Comparison of ENCODE assay signal across 28 mouse cellular contexts in genomic region chr7:116252470-116252869, GRCm38 (mm10). TPM values are rescaled to one million over a fixed set of nuclear protein-coding genes. Genes with fewer than 3 reads are reported as not detected.
DNase-seq lines count a peak whose midpoint lies in the region; ATAC-seq and TF ChIP-seq lines count a peak whose summit lies in the region.
"Had no signal": no experiment of that assay in that cellular context is flagged by ENCODE, and none has a peak within 500 bp of the region (broad histone marks: within the 10 kb centered on the region; RNA-seq: fewer than 3 reads in every experiment).

No protein-coding gene starts in this region.

- H3K9me3 ChIP-seq in stomach, embryonic 15.5 days = no peaks in the 10 kb centered on the region
- no peaks in the 10 kb centered on the region for H3K9me3 ChIP-seq in stomach, postnatal 0 days (ENCODE audit: control insufficient read depth, low read length)
- H3K9me3 ChIP-seq in forebrain, embryonic 14.5 days (replicated peaks; ENCODE audit: control insufficient read depth, low read length) = no peaks in the 10 kb centered on the region
- H3K9me3 ChIP-seq: forebrain, embryonic 12.5 days; G1E; heart, embryonic 10.5 days; heart, embryonic 13.5 days; hindbrain, embryonic 12.5 days; hindbrain, embryonic 15.5 days had no signal

- no peak for TF ChIP-seq EP300 in stomach, postnatal 0 days (optimal IDR thresholded peaks at IDR 0.05)

- H3K4me1 ChIP-seq in kidney, adult 2 months (ENCODE audit: control insufficient read depth, insufficient read depth, low read length) = peaks cover 9% of the 10 kb centered on the region; the same call in 1 of the 2 replicates
- no peaks in the 10 kb centered on the region for H3K4me1 ChIP-seq in stomach, embryonic 15.5 days
- no peaks in the 10 kb centered on the region for H3K4me1 ChIP-seq in stomach, postnatal 0 days (replicated peaks; ENCODE audit: control insufficient read depth, insufficient read depth)
- no peaks in the 10 kb centered on the region for H3K4me1 ChIP-seq in forebrain, embryonic 14.5 days (ENCODE audit: control insufficient read depth, insufficient read depth, low read length)
- H3K4me1 ChIP-seq: embryonic facial prominence, embryonic 13.5 days; hindbrain, embryonic 12.5 days; hindbrain, embryonic 15.5 days had no signal

- H3K9ac ChIP-seq in stomach, embryonic 15.5 days = no peak overlapping the region
- no peak overlapping the region for H3K9ac ChIP-seq in stomach, postnatal 0 days (ENCODE audit: low read length)
- H3K9ac ChIP-seq in forebrain, embryonic 14.5 days (ENCODE audit: low read length) = no peak overlapping the region
- H3K9ac ChIP-seq: embryonic facial prominence, embryonic 13.5 days; forebrain, embryonic 12.5 days; heart, embryonic 13.5 days; hindbrain, embryonic 12.5 days; hindbrain, embryonic 15.5 days had no signal

- 0 out of 2 replicates have a peak, but pooled peaks have one; percentile 24 for ATAC-seq in stomach, embryonic 15.5 days (ENCODE audit: insufficient read depth, low FRiP score, low read depth)
- ATAC-seq in stomach, postnatal 0 days (ENCODE audit: low FRiP score, low TSS enrichment) = no peak
- no peak for ATAC-seq in forebrain, embryonic 14.5 days
- ATAC-seq: forebrain, embryonic 16.5 days had no signal

- TF ChIP-seq POLR2A in kidney, adult 2 months (IDR thresholded peaks at IDR 0.05; ENCODE audit: low read depth, low read length) = no peak

- H3K4me3 ChIP-seq in kidney, adult 2 months (ENCODE audit: insufficient read depth, low read depth, low read length) = no peak overlapping the region
- no peak overlapping the region for H3K4me3 ChIP-seq in stomach, embryonic 15.5 days (replicated peaks)
- H3K4me3 ChIP-seq in stomach, postnatal 0 days (ENCODE audit: low read depth, low read length) = no peak overlapping the region
- no peak overlapping the region for H3K4me3 ChIP-seq in forebrain, embryonic 14.5 days (ENCODE audit: low read depth, low read length)
- H3K4me3 ChIP-seq: embryonic facial prominence, embryonic 13.5 days; erythroblast, embryonic 14.5 days; forebrain, embryonic 12.5 days; heart, adult 2 months; heart, embryonic 10.5 days; heart, embryonic 13.5 days; hindbrain, embryonic 12.5 days; hindbrain, embryonic 15.5 days had no signal

- no peaks in the 10 kb centered on the region for H3K27me3 ChIP-seq in kidney, adult 2 months (replicated peaks; ENCODE audit: control insufficient read depth, insufficient read depth, low read length)
- no peaks in the 10 kb centered on the region for H3K27me3 ChIP-seq in stomach, embryonic 15.5 days (replicated peaks)
- H3K27me3 ChIP-seq in stomach, postnatal 0 days (ENCODE audit: control insufficient read depth, insufficient read depth, low read length) = no peaks in the 10 kb centered on the region
- no peaks in the 10 kb centered on the region for H3K27me3 ChIP-seq in forebrain, embryonic 14.5 days (replicated peaks; ENCODE audit: control insufficient read depth, insufficient read depth, low read length)
- H3K27me3 ChIP-seq: forebrain, embryonic 12.5 days; heart, embryonic 13.5 days; hindbrain, embryonic 12.5 days; hindbrain, embryonic 15.5 days had no signal

- TF ChIP-seq CTCF in kidney, adult 2 months (conservative IDR thresholded peaks at IDR 0.05; ENCODE audit: insufficient read depth, insufficient read length, low read depth, low read length) = no peak
- TF ChIP-seq CTCF in stomach, postnatal 0 days (IDR thresholded peaks at IDR 0.05; ENCODE audit: low read depth) = no peak

- no peak overlapping the region for H3K4me2 ChIP-seq in stomach, embryonic 15.5 days
- H3K4me2 ChIP-seq in stomach, postnatal 0 days (replicated peaks; ENCODE audit: low read depth) = no peak overlapping the region
- no peak overlapping the region for H3K4me2 ChIP-seq in forebrain, embryonic 14.5 days (ENCODE audit: low read length)
- H3K4me2 ChIP-seq: embryonic facial prominence, embryonic 13.5 days; forebrain, embryonic 12.5 days; heart, embryonic 13.5 days; hindbrain, embryonic 12.5 days; hindbrain, embryonic 15.5 days had no signal

- H3K27ac ChIP-seq in kidney, adult 2 months (ENCODE audit: insufficient read depth, low read depth, low read length) = no peak overlapping the region
- H3K27ac ChIP-seq in stomach, embryonic 15.5 days = no peak overlapping the region
- H3K27ac ChIP-seq in stomach, postnatal 0 days (replicated peaks) = no peak overlapping the region
- H3K27ac ChIP-seq in forebrain, embryonic 14.5 days (ENCODE audit: low read depth, low read length) = no peak overlapping the region
- H3K27ac ChIP-seq: embryonic facial prominence, embryonic 13.5 days; forebrain, embryonic 12.5 days; heart, adult 2 months; heart, embryonic 10.5 days; heart, embryonic 13.5 days; hindbrain, embryonic 12.5 days; hindbrain, embryonic 15.5 days had no signal

- DNase-seq in kidney, adult 2 months = peak; percentile 69
- DNase-seq in kidney, adult 18-20 months = no peak
- DNase-seq in kidney, postnatal 36 days = peak; percentile 55 to 61
- DNase-seq in kidney, postnatal 14 days = no peak
- DNase-seq in stomach, postnatal 0 days (ENCODE audit: low spot score) = no peak
- no peak for DNase-seq in adrenal gland, postnatal 36 days
- DNase-seq in forebrain, embryonic 14.5 days (ENCODE audit: low spot score) = no peak
- DNase-seq: adrenal gland, postnatal 10 days; cerebellum, adult 11 months; cerebellum, adult 2 months; cerebellum, adult 9-11 months; cerebellum, postnatal 25 days; gastrocnemius, postnatal 10 days; gastrocnemius, postnatal 36 days; heart, adult 2 months; heart, postnatal 14 days; heart, postnatal 4 days had no signal

- no peaks in the 10 kb centered on the region for H3K36me3 ChIP-seq in kidney, adult 2 months (ENCODE audit: control insufficient read depth, insufficient read depth, low read length)
- H3K36me3 ChIP-seq in stomach, embryonic 15.5 days = no peaks in the 10 kb centered on the region
- H3K36me3 ChIP-seq in stomach, postnatal 0 days (ENCODE audit: control insufficient read depth, insufficient read depth, low read length) = no peaks in the 10 kb centered on the region
- H3K36me3 ChIP-seq in forebrain, embryonic 14.5 days (ENCODE audit: control insufficient read depth, insufficient read depth, low read length) = no peaks in the 10 kb centered on the region
- H3K36me3 ChIP-seq: embryonic facial prominence, embryonic 13.5 days; forebrain, embryonic 12.5 days; heart, embryonic 10.5 days; heart, embryonic 13.5 days; hindbrain, embryonic 12.5 days; hindbrain, embryonic 15.5 days had no signal

- 49% methylated on average over 4 of the region's 4 CpGs for WGBS in kidney, adult 2 months
- WGBS in stomach, embryonic 15.5 days = 72% methylated on average over 4 of the region's 4 CpGs
- 78% methylated on average over 4 of the region's 4 CpGs for WGBS in stomach, postnatal 0 days
- 85% methylated on average over 4 of the region's 4 CpGs for WGBS in forebrain, embryonic 14.5 days

RNA-seq across cellular contexts. Expression of gene Plekha7, which starts 55.7 kb away (rescaled TPM):
- polyA plus RNA-seq in kidney, adult 2 months (2012; rRNA removed) = 29.5 and 33.6 TPM in 2 replicates
- polyA plus RNA-seq in stomach, embryonic 15.5 days (2015; fragmentation: Nextera tagmentation; extraction: Ambion mirVana) = 17.4 and 19.3 TPM in 2 replicates
- 10.1 and 11.7 TPM in 2 replicates for polyA plus RNA-seq in stomach, postnatal 0 days (2015; fragmentation: Nextera tagmentation; extraction: Ambion mirVana)
- total RNA-seq in adrenal gland, postnatal 36 days (2021) = 10 to 100 TPM; 13.8 to 14.6 TPM
- 3.1 and 4.7 TPM in 2 replicates for polyA plus RNA-seq in forebrain, embryonic 14.5 days (2014; fragmentation: Nextera tagmentation; extraction: Ambion mirVana)
- total RNA-seq: granulocyte monocyte progenitor cell, adult 5-6 weeks had no signal

Comparison
In these comparisons a context has a peak if more than half of its experiments do, and no peak if none do; other contexts are left out.
1. DNase-seq: peak in kidney, adult 2 months (single experiment) and kidney, postnatal 36 days (2 of 2); none in kidney, adult 18-20 months (single experiment), kidney, postnatal 14 days (single experiment), stomach, postnatal 0 days (single experiment), adrenal gland, postnatal 36 days (0 of 2) and forebrain, embryonic 14.5 days (single experiment).